Mouse (Mus musculus) midbrain, embryonic 14.5 days (tissue): ENCODE measurements around the gene Hps1. TPM values are rescaled to one million over a fixed set of nuclear protein-coding genes. Genes with fewer than 3 reads are reported as not detected.

ENCODE experiments used
- ATAC-seq: fragments of 200-750 bp; cut with Nextera tagmentation; 2 replicates; pipeline ENCODE4 v1.8.0; 2017; ENCODE audit warnings: moderate number of reproducible peaks, moderate library complexity; ENCODE audit not compliant: low FRiP score, low TSS enrichment
- DNase-seq: peaks from one replicate; pipeline ENCODE4 v3.0.0-alpha.2; 2015
- H3K27ac ChIP-seq: fragments of 300-500 bp; sonication (generic); replicated peaks from 2 replicates; pipeline ENCODE4 v1.5.1; 2014; ENCODE audit warnings: mild to moderate bottlenecking, low read depth, low read length, moderate library complexity
- H3K27me3 ChIP-seq: fragments of 300-500 bp; sonication (generic); 2 replicates; pipeline ENCODE4 v1.6.1; 2014; ENCODE audit warnings: low read length, control low read depth, mixed read lengths; ENCODE audit not compliant: control insufficient read depth, insufficient read depth
- H3K36me3 ChIP-seq: fragments of 300-500 bp; sonication (generic); 2 replicates; pipeline ENCODE4 v1.6.1; 2014; ENCODE audit warnings: low read length, control low read depth; ENCODE audit not compliant: control insufficient read depth, insufficient read depth
- H3K4me1 ChIP-seq: fragments of 300-500 bp; sonication (generic); 2 replicates; pipeline ENCODE4 v1.6.1; 2014; ENCODE audit warnings: mild to moderate bottlenecking, antibody characterized with exemption, low read length, control low read depth; ENCODE audit not compliant: control insufficient read depth, insufficient read depth
- H3K4me2 ChIP-seq: fragments of 300-500 bp; sonication (generic); 2 replicates; pipeline ENCODE4 v1.6.1; 2014; ENCODE audit warnings: mild to moderate bottlenecking, low read length, moderate library complexity
- H3K4me3 ChIP-seq: fragments of 300-500 bp; sonication (generic); replicated peaks from 2 replicates; pipeline ENCODE4 v1.5.1; 2014; ENCODE audit warnings: low read depth, low read length
- H3K9ac ChIP-seq: fragments of 300-500 bp; sonication (generic); replicated peaks from 2 replicates; pipeline ENCODE4 v1.6.1; 2014; ENCODE audit warnings: mild to moderate bottlenecking, low read length, moderate library complexity
- H3K9me3 ChIP-seq: fragments of 300-500 bp; sonication (generic); 2 replicates; pipeline ENCODE4 v1.6.1; 2016; ENCODE audit warnings: low read length, control low read depth, mixed read lengths; ENCODE audit not compliant: control insufficient read depth
- WGBS: fragments of 180-500 bp; shearing (Covaris S2); extraction: QIAGEN DNeasy Blood & Tissue Kit; methylation state at CpG from one replicate; pipeline ENCODE4 v1.1.7; 2014; 5-methylcytosine and 5-hydroxymethylcytosine counted together
- polyA plus RNA-seq: library from polyadenylated mRNA; unstranded; fragments of >200 nt; fragmentation: Nextera tagmentation; extraction: Ambion mirVana; gene quantifications from 2 replicates; pipeline ENCODE4 v1.2.1, GENCODE M21; 2014

Gene Hps1
- polyA plus RNA-seq, 1 experiment from 2014 or later = 9.4 TPM

- Histone ChIP-seq H3K9ac (no peak overlapping the region), H3K9me3 (no peaks in the 10 kb centered on the region), H3K27ac (no peak overlapping the region), H3K4me3 (no peak overlapping the region), H3K36me3 (no peaks in the 10 kb centered on the region), H3K4me2 (no peak overlapping the region), H3K27me3 (no peaks in the 10 kb centered on the region), H3K4me1 (peaks cover 7% of the 10 kb centered on the region; the same call in 1 of the 2 replicates)
- ATAC-seq (no peak), DNase-seq (no peak)
- WGBS = 91% methylated on average over 6 of the region's 6 CpGs
Measured at GRCm38 (mm10) chr19:42739734-42740133, 40.0 kb downstream of the Hps1 start.

- Histone ChIP-seq H3K36me3 (no peaks in the 10 kb centered on the region), H3K27me3 (no peaks in the 10 kb centered on the region), H3K4me1 (no peaks in the 10 kb centered on the region; the same call in 1 of the 2 replicates), H3K4me3 (no peak overlapping the region), H3K9ac (no peak overlapping the region), H3K4me2 (no peak overlapping the region), H3K9me3 (no peaks in the 10 kb centered on the region), H3K27ac (no peak overlapping the region)
- DNase-seq = no peak
- no peak for ATAC-seq
- WGBS = 62% methylated on average over 9 of the region's 9 CpGs
Measured at GRCm38 (mm10) chr19:42737753-42738152, 42.0 kb downstream of the Hps1 start.

GRCm38 (mm10) chr19:42734982-42735381 is 44.8 kb downstream of the Hps1 start:
- DNase-seq (no peak), ATAC-seq (no peak)
- H3K4me1 ChIP-seq = no peaks in the 10 kb centered on the region
- H3K9me3 ChIP-seq = no peaks in the 10 kb centered on the region
- no peaks in the 10 kb centered on the region for H3K36me3 ChIP-seq
- WGBS = 89% methylated on average over 5 of the region's 5 CpGs
- H3K9ac ChIP-seq = no peak overlapping the region
- H3K27ac ChIP-seq = no peak overlapping the region
- no peaks in the 10 kb centered on the region for H3K27me3 ChIP-seq
- no peak overlapping the region for H3K4me2 ChIP-seq
- no peak overlapping the region for H3K4me3 ChIP-seq

- Histone ChIP-seq H3K27me3 (no peaks in the 10 kb centered on the region), H3K4me1 (no peaks in the 10 kb centered on the region), H3K9me3 (no peaks in the 10 kb centered on the region), H3K36me3 (no peaks in the 10 kb centered on the region), H3K27ac (no peak overlapping the region), H3K9ac (no peak overlapping the region), H3K4me2 (no peak overlapping the region), H3K4me3 (no peak overlapping the region)
- no peak for ATAC-seq
- DNase-seq = no peak
- WGBS = 90% methylated on average over 4 of the region's 4 CpGs
Measured at GRCm38 (mm10) chr19:42727424-42727823, 52.4 kb downstream of the Hps1 start.

DNA sequence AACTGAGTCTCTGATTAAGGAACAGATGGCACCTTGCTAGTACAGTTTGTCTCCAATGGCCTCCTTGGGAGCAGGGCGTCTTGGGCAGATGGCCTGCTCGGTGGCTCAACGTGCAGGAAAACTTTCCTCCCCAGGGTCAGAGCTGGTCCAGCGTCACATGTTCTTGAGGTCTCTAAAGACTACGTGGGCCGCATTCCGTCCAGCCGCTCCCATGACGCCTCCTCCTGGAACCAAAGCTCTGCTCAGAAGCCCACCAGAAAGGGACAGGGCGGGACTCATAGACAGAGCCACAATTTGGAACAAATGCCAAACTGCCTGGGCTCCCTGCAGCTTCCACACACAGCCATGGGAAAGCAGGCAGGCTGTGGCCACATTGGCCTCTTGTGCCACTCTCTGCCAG is 53.0 kb downstream of the Hps1 start:
- H3K9ac ChIP-seq = no peak overlapping the region
- H3K4me1 ChIP-seq = no peaks in the 10 kb centered on the region
- no peaks in the 10 kb centered on the region for H3K9me3 ChIP-seq
- no peak overlapping the region for H3K27ac ChIP-seq
- H3K27me3 ChIP-seq = no peaks in the 10 kb centered on the region
- no peak overlapping the region for H3K4me3 ChIP-seq
- WGBS = 90% methylated on average over 10 of the region's 10 CpGs
- H3K4me2 ChIP-seq = no peak overlapping the region
- DNase-seq (no peak), ATAC-seq (no peak)
- no peaks in the 10 kb centered on the region for H3K36me3 ChIP-seq

GRCm38 (mm10) chr19:42725973-42726350 is 53.8 kb downstream of the Hps1 start:
- no peak for ATAC-seq

DNA sequence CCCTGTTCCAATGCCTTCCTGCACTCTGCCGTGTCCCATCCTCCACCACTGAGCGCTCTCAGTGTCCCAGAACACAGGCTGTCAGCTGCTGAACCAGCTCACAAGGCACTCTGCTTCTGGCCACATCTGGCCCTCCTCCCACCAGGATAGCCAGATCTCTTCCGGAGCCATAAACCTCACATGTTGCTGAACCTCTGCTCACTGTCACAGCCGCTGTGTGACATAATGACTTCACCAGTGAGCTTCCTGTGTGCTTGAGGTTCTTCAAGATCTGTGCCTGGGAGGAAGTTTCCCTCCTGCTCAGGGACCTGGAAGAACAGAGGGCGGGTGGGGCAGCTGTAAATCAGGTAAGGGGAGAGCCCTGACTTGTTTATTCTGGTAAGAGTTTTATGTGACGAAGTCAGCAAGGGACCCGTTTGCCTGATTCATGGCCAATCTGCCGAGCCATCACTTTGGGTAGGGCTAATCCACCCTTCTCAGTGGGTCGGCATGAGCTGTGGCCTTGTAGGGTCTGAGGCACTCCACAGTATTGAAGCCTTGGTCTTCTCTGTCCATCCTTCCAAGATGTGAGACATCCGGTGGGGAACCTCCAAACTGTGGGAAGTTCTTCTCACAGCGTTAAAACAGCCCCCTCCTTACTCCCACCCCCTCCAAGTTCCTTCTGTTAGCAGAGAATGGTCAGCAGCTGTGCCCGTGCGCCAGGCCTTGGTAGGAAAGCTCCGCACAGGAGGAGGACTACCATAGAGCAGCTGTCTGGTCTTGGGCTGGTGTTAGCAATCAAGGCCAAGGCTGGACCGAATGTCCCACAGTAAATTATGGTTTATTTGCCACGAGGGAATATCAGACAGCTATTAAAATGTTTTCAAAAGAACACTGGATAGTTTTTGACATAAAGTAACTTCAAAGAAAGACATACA is 54.5 kb downstream of the Hps1 start:
- 82% methylated on average over 16 of the region's 16 CpGs for WGBS

More at GRCm38 (mm10) chr19:42725973-42726350, 53.8 kb downstream of the Hps1 start:
- Histone ChIP-seq H3K4me3 (no peak overlapping the region), H3K36me3 (no peaks in the 10 kb centered on the region), H3K27me3 (no peaks in the 10 kb centered on the region), H3K9ac (no peak overlapping the region), H3K4me1 (no peaks in the 10 kb centered on the region), H3K4me2 (no peak overlapping the region), H3K27ac (no peak overlapping the region), H3K9me3 (no peaks in the 10 kb centered on the region)
- WGBS = 90% methylated on average over 3 of the region's 3 CpGs
- DNase-seq = no peak

GRCm38 (mm10) chr19:42723302-42723701 is 56.5 kb downstream of the Hps1 start:
- H3K4me3 ChIP-seq = no peak overlapping the region
- 80% methylated on average over 6 of the region's 6 CpGs for WGBS
- no peak for ATAC-seq
- no peaks in the 10 kb centered on the region for H3K4me1 ChIP-seq
- H3K27me3 ChIP-seq = no peaks in the 10 kb centered on the region
- DNase-seq = no peak
- H3K36me3 ChIP-seq = no peaks in the 10 kb centered on the region
- no peak overlapping the region for H3K9ac ChIP-seq
- H3K9me3 ChIP-seq = no peaks in the 10 kb centered on the region
- H3K27ac ChIP-seq = no peak overlapping the region
- no peak overlapping the region for H3K4me2 ChIP-seq

More for the DNA sequence above, 54.5 kb downstream of the Hps1 start:
- no peaks in the 10 kb centered on the region for H3K27me3 ChIP-seq
- H3K4me2 ChIP-seq = no peak overlapping the region
- no peak for ATAC-seq
- H3K36me3 ChIP-seq = no peaks in the 10 kb centered on the region
- no peaks in the 10 kb centered on the region for H3K9me3 ChIP-seq
- H3K4me3 ChIP-seq = no peak overlapping the region
- H3K9ac ChIP-seq = no peak overlapping the region
- DNase-seq = no peak
- no peak overlapping the region for H3K27ac ChIP-seq
- H3K4me1 ChIP-seq = no peaks in the 10 kb centered on the region

DNA sequence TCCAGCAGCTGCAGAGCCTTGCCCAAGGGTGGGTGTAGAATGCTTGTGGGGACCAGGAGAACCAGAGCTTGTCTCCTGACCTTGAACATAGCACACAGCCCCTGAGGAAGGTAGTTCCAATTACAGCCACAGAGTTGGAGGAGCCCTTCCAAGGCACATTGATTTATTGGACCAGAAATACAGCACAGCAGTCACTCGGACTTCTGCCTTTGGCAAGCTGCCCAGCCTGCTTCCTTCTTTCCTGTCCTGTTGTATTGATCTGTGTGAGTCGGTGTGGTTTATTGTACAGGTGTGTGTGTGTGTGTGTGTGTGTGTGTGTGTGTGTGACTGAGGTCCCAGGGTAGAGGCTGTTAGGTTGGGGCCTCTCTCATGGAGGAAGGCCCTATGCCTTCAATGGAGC is 57.3 kb downstream of the Hps1 start:
- no peaks in the 10 kb centered on the region for H3K36me3 ChIP-seq
- H3K9ac ChIP-seq = no peak overlapping the region
- DNase-seq = peak; percentile 40
- H3K4me2 ChIP-seq = no peak overlapping the region
- no peak for ATAC-seq
- no peak overlapping the region for H3K27ac ChIP-seq
- H3K4me3 ChIP-seq = no peak overlapping the region
- H3K4me1 ChIP-seq = no peaks in the 10 kb centered on the region
- H3K9me3 ChIP-seq = no peaks in the 10 kb centered on the region
- WGBS = 39% methylated on average over 2 of the region's 2 CpGs
- H3K27me3 ChIP-seq = no peaks in the 10 kb centered on the region
